Mouse (Mus musculus): ENCODE data around the gene Morc1.

- no peak for TF ChIP-seq CTCF (IDR thresholded peaks at IDR 0.05; ENCODE audit: control insufficient read depth, insufficient read depth, insufficient read length)
- TF ChIP-seq USF1 (IDR thresholded peaks at IDR 0.05; ENCODE audit: low read depth), result no peak
- no peak for TF ChIP-seq MAX (IDR thresholded peaks at IDR 0.05)
- TF ChIP-seq CEBPB (IDR thresholded peaks at IDR 0.05; ENCODE audit: low read depth), result no peak
- TF ChIP-seq MYOD1 (IDR thresholded peaks at IDR 0.05; ENCODE audit: control insufficient read depth, insufficient read length, low read depth), result no peak
- TF ChIP-seq FOSL1 (IDR thresholded peaks at IDR 0.05; ENCODE audit: insufficient read depth, low read length, poor library complexity, severe bottlenecking), result no peak
These were observed 240.7 kb downstream of the Morc1 start for GRCm38 (mm10) chr16:48671696-48672095.

All from C2C12 (cell line).